Mouse (Mus musculus) E14TG2a.4 (cell line): ENCODE data around the gene Slc22a19.

Experiments used
- H3K27me3 ChIP-seq: 2 replicates; pipeline ENCODE4 v1.6.1; 2014; ENCODE audit warnings: low read length, control low read depth; ENCODE audit not compliant: insufficient read depth
- H3K36me3 ChIP-seq: 2 replicates; pipeline ENCODE4 v1.6.1; 2014; ENCODE audit warnings: low read length, control low read depth; ENCODE audit not compliant: insufficient read depth
- H3K4me1 ChIP-seq: replicated peaks from 2 replicates; pipeline ENCODE4 v1.6.1; 2014; ENCODE audit warnings: low read depth, low read length, control low read depth
- H3K4me3 ChIP-seq: replicated peaks from 2 replicates; pipeline ENCODE4 v1.5.1; 2014; ENCODE audit warnings: mild to moderate bottlenecking, low read length
- H3K9me3 ChIP-seq: 2 replicates; pipeline ENCODE4 v1.6.1; 2014; ENCODE audit warnings: low read length, control low read depth
- CTCF ChIP-seq: conservative IDR thresholded peaks from 2 replicates; pipeline ENCODE4 v1.5.1; 2014; ENCODE audit warnings: low read length
- NANOG ChIP-seq: IDR thresholded peaks from 2 replicates; pipeline ENCODE4 v1.6.1; 2014; ENCODE audit warnings: borderline replicate concordance, low read length, mixed read lengths
- POU5F1 ChIP-seq: IDR thresholded peaks from 2 replicates; pipeline ENCODE4 v1.6.1; 2014; ENCODE audit warnings: low read length, borderline replicate concordance

Slc22a19 gene

DNA sequence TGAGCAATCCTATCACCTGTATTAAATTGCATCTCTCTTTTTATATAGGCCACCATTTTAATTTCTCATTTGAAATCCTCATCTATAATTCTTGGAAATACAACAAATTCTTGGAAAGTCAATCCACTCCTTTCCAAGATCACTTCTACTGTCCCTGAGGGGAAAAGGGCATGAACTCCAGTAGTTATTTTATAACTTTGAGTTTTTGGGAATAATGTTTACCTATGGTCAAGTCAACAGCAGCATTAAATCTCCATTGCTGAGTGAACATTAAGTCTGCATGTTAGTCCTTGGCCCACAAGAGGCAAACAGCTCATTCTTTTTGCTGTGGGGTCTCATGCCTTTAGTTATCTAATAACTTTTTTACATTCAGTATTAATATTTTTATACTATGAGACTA, 78.1 kb downstream of the Slc22a19 start:
- no peak for TF ChIP-seq POU5F1
- TF ChIP-seq CTCF, result no peak
- TF ChIP-seq NANOG, result no peak
- H3K27me3 ChIP-seq, result no peaks in the 10 kb centered on the region
- H3K9me3 ChIP-seq, result no peaks in the 10 kb centered on the region
- H3K4me3 ChIP-seq, result no peak overlapping the region
- no peaks in the 10 kb centered on the region for H3K36me3 ChIP-seq
- no peaks in the 10 kb centered on the region for H3K4me1 ChIP-seq
